Mouse (Mus musculus): ENCODE data around the gene Slc44a2. TPM values are rescaled to one million over a fixed set of nuclear protein-coding genes. Genes with fewer than 3 reads are reported as not detected.

Gene Slc44a2
- polyA plus RNA-seq (2015; fragmentation: Nextera tagmentation; extraction: Ambion mirVana): 116 and 130 TPM in 2 replicates

DNA sequence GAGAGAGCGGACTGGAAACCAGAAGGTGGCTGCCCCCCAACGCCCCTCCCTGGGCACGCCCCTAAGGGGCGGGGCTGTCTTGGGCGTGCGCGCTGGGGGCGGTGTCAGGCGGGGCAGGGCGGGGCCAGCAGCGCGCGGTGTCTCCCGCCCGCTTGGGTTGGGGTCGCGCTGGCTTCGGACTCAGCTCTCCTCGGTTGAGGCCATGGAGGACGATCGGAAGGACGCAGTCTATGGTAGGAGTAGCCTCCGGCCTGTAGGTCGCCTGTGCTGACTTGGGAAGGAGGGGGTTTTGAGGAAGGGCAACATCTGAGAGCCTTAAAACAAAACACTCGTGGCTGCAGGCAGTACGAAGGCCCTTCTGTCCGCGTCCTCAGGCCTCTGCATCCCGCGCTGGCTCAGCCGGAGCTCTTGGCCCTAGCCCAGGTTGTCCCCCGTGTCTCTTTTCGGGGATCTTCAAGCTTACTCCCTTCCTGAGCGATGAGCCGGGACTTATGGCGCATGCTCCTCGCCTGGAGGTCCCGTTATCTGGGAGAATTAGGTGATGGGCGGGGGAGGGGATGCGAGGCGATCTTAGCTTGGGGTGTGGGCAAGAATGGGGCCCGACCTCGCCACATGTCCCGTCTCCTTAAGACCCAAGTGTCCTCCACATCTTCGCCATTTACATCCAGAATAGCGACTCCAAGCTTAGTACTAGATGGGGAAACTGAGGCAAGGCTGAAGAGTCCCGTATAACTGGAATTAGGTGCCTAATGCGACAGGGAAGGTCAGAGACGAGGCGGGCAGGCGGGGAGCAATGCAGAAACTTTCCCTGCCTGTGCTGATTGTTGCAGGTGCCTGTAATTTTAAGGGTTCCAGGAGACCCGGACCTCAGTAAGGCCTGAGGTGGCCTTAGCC, at the start of gene Slc44a2:
Gene Slc44a2, plus strand, starts transcription at position 80 of the 894 bp plus-strand sequence.
- Histone ChIP-seq H3K4me1 (ENCODE audit: control insufficient read depth, insufficient read depth, low read length) (peaks cover 18% of the 10 kb centered on the region), H3K27me3 (ENCODE audit: control insufficient read depth, insufficient read depth, low read length) (no peaks in the 10 kb centered on the region), H3K4me2 (ENCODE audit: low read depth, low read length) (peak within 1 kb of the TSS; percentile 88), H3K36me3 (ENCODE audit: control insufficient read depth, insufficient read depth, low read length) (peaks cover 4% of the 10 kb centered on the region; the same call in 1 of the 2 replicates), H3K4me3 (replicated peaks; ENCODE audit: low read length) (peak within 1 kb of the TSS; percentile 82), H3K27ac (ENCODE audit: low read length) (peak within 1 kb of the TSS; percentile 49), H3K9me3 (replicated peaks; ENCODE audit: control insufficient read depth, low read length) (0 out of 2 replicates have a peak, but pooled peaks cover 5% of the 10 kb centered on the region), H3K9ac (ENCODE audit: low read length) (peak within 1 kb of the TSS; percentile 79)
- ATAC-seq (ENCODE audit: insufficient read depth, low FRiP score): peak; percentile 95
- 2% methylated on average over 52 of the region's 52 CpGs for WGBS

DNA sequence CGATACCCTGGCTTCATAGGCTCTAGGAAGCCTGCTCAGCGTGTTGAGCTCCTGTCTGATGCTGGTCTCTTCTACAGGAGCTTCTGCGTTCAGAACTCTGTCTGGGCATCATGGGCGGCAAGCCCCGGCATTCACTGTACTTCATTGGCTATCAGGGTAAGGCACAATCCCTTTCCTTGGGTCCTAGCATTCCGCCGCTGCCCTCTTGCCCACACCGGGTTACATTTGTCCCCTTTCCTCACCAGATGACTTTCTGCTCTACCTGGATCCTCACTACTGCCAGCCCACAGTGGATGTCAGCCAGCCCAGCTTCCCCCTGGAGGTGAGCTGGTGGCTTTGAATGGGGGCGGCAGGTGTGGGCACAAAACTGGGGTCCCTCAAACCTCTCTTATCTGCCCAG, 48.1 kb upstream of the Slc44a2 start:
- Histone ChIP-seq H3K9me3 (replicated peaks; ENCODE audit: control insufficient read depth, low read length) (no peaks in the 10 kb centered on the region), H3K4me1 (ENCODE audit: control insufficient read depth, insufficient read depth, low read length) (no peaks in the 10 kb centered on the region), H3K9ac (ENCODE audit: low read length) (no peak overlapping the region), H3K36me3 (ENCODE audit: control insufficient read depth, insufficient read depth, low read length) (peaks cover 46% of the 10 kb centered on the region), H3K4me3 (replicated peaks; ENCODE audit: low read length) (no peak overlapping the region), H3K27ac (ENCODE audit: low read length) (no peak overlapping the region), H3K4me2 (ENCODE audit: low read depth, low read length) (no peak overlapping the region), H3K27me3 (ENCODE audit: control insufficient read depth, insufficient read depth, low read length) (no peaks in the 10 kb centered on the region)
- 91% methylated on average over 9 of the region's 9 CpGs for WGBS
- ATAC-seq (ENCODE audit: insufficient read depth, low FRiP score): no peak

DNA sequence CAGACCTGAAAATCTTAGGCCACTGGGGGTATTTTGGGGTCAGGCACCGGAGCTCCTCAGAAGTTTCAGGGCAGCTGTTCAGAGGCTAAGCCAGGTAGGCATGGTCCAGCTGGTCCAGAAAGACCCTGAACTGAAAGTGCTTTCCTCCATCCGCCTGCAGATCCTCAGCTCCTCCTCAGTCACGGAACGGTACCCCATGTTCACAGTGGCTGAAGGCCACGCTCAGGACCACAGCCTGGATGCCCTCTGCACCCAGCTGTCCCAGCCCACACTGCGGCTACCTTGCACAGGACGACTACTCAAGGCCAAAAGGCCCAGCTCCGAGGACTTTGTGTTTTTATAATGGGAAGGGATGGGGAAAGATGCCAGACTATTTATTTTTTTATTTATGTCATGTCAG, 47.4 kb upstream of the Slc44a2 start:
- H3K27me3 ChIP-seq (ENCODE audit: control insufficient read depth, insufficient read depth, low read length): no peaks in the 10 kb centered on the region
- no peak overlapping the region for H3K9ac ChIP-seq (ENCODE audit: low read length)
- H3K4me1 ChIP-seq (ENCODE audit: control insufficient read depth, insufficient read depth, low read length): no peaks in the 10 kb centered on the region
- H3K36me3 ChIP-seq (ENCODE audit: control insufficient read depth, insufficient read depth, low read length): peaks cover 53% of the 10 kb centered on the region
- 80% methylated on average over 8 of the region's 8 CpGs for WGBS
- no peak overlapping the region for H3K4me2 ChIP-seq (ENCODE audit: low read depth, low read length)
- no peak overlapping the region for H3K27ac ChIP-seq (ENCODE audit: low read length)
- H3K4me3 ChIP-seq (replicated peaks; ENCODE audit: low read length): no peak overlapping the region
- ATAC-seq (ENCODE audit: insufficient read depth, low FRiP score): no peak
- H3K9me3 ChIP-seq (replicated peaks; ENCODE audit: control insufficient read depth, low read length): no peaks in the 10 kb centered on the region

GRCm38 (mm10) chr9:21273520-21274228, 46.8 kb upstream of the Slc44a2 start:
- no peaks in the 10 kb centered on the region for H3K4me1 ChIP-seq (ENCODE audit: control insufficient read depth, insufficient read depth, low read length)

GRCm38 (mm10) chr9:21274336-21274735, 46.2 kb upstream of the Slc44a2 start:
- H3K4me3 ChIP-seq (replicated peaks; ENCODE audit: low read length): no peak overlapping the region
- H3K4me1 ChIP-seq (ENCODE audit: control insufficient read depth, insufficient read depth, low read length): no peaks in the 10 kb centered on the region
- no peak for ATAC-seq (ENCODE audit: insufficient read depth, low FRiP score)
- no peak overlapping the region for H3K9ac ChIP-seq (ENCODE audit: low read length)
- H3K9me3 ChIP-seq (replicated peaks; ENCODE audit: control insufficient read depth, low read length): no peaks in the 10 kb centered on the region
- H3K27ac ChIP-seq (ENCODE audit: low read length): no peak overlapping the region
- no peak overlapping the region for H3K4me2 ChIP-seq (ENCODE audit: low read depth, low read length)
- no peaks in the 10 kb centered on the region for H3K27me3 ChIP-seq (ENCODE audit: control insufficient read depth, insufficient read depth, low read length)
- peaks cover 49% of the 10 kb centered on the region for H3K36me3 ChIP-seq (ENCODE audit: control insufficient read depth, insufficient read depth, low read length)
- 90% methylated on average over 3 of the region's 3 CpGs for WGBS

More at GRCm38 (mm10) chr9:21273520-21274228, 46.8 kb upstream of the Slc44a2 start:
- Histone ChIP-seq H3K4me3 (replicated peaks; ENCODE audit: low read length) (no peak overlapping the region), H3K36me3 (ENCODE audit: control insufficient read depth, insufficient read depth, low read length) (peaks cover 54% of the 10 kb centered on the region), H3K9me3 (replicated peaks; ENCODE audit: control insufficient read depth, low read length) (no peaks in the 10 kb centered on the region), H3K9ac (ENCODE audit: low read length) (no peak overlapping the region), H3K4me2 (ENCODE audit: low read depth, low read length) (no peak overlapping the region), H3K27ac (ENCODE audit: low read length) (no peak overlapping the region), H3K27me3 (ENCODE audit: control insufficient read depth, insufficient read depth, low read length) (no peaks in the 10 kb centered on the region)
- WGBS: 80% methylated on average over 7 of the region's 7 CpGs
- no peak for ATAC-seq (ENCODE audit: insufficient read depth, low FRiP score)

DNA sequence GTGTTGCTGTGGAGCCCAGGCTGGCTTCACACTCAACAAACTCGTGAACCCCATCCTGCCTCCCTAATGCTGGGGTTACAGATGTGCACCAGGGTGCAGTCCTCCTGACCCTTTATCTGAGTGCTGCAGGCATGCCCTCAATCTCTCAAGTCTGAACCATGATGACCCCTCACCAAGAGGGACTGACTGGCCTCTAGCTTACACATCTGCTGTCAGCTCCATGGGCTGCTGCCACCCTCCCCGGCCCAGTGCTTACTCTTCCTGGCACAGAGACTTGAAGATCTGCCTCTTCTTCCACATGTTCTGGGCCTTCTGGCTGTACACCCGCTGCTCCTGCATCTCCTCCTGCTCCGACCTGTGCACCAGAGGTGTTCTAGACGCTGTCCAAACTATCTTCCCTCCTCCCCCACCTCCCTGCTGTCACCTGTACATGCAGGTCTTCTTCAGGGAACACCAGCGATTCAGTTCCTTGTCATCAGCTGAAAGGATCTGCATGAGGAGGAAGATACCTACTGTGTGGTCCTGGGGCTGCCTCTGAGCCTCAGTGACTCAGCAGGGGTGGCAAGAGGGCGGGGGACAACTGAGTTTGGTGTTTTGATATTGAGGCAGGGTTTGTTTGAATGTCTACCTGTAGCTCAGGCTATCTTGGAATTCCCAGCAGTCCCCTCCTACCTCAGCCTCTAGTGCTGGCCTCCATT, 45.3 kb upstream of the Slc44a2 start:
- Histone ChIP-seq H3K4me2 (ENCODE audit: low read depth, low read length) (no peak overlapping the region), H3K36me3 (ENCODE audit: control insufficient read depth, insufficient read depth, low read length) (peaks cover 49% of the 10 kb centered on the region), H3K9me3 (replicated peaks; ENCODE audit: control insufficient read depth, low read length) (no peaks in the 10 kb centered on the region), H3K27ac (ENCODE audit: low read length) (no peak overlapping the region), H3K9ac (ENCODE audit: low read length) (no peak overlapping the region), H3K4me3 (replicated peaks; ENCODE audit: low read length) (no peak overlapping the region), H3K4me1 (ENCODE audit: control insufficient read depth, insufficient read depth, low read length) (no peaks in the 10 kb centered on the region), H3K27me3 (ENCODE audit: control insufficient read depth, insufficient read depth, low read length) (no peaks in the 10 kb centered on the region)
- 79% methylated on average over 7 of the region's 7 CpGs for WGBS
- ATAC-seq (ENCODE audit: insufficient read depth, low FRiP score): no peak

DNA sequence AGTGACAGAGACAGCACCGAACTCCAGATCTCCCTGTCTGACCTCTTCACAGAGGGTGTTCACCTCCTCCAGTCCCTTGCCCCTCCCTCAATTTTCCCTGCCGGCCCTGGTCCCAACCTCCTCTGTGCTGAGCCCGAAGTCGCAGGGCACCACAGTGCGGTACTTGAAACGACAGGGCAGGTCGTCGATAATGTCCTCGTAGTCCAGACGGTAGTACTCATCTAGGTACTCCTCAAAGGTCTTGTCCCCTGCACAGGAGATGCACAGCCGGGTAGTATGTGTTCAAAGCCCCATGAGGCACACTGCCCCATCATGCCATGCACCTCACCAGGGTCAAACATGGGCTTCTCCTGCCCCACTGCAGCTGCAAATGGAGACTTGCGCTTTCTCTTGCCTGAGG, 44.8 kb upstream of the Slc44a2 start:
- H3K9ac ChIP-seq (ENCODE audit: low read length): no peak overlapping the region
- no peak for ATAC-seq (ENCODE audit: insufficient read depth, low FRiP score)
- no peak overlapping the region for H3K4me2 ChIP-seq (ENCODE audit: low read depth, low read length)
- no peaks in the 10 kb centered on the region for H3K27me3 ChIP-seq (ENCODE audit: control insufficient read depth, insufficient read depth, low read length)
- H3K4me1 ChIP-seq (ENCODE audit: control insufficient read depth, insufficient read depth, low read length): no peaks in the 10 kb centered on the region
- no peak overlapping the region for H3K4me3 ChIP-seq (replicated peaks; ENCODE audit: low read length)
- H3K36me3 ChIP-seq (ENCODE audit: control insufficient read depth, insufficient read depth, low read length): peaks cover 46% of the 10 kb centered on the region
- H3K27ac ChIP-seq (ENCODE audit: low read length): no peak overlapping the region
- WGBS: 86% methylated on average over 12 of the region's 12 CpGs
- no peaks in the 10 kb centered on the region for H3K9me3 ChIP-seq (replicated peaks; ENCODE audit: control insufficient read depth, low read length)

DNA sequence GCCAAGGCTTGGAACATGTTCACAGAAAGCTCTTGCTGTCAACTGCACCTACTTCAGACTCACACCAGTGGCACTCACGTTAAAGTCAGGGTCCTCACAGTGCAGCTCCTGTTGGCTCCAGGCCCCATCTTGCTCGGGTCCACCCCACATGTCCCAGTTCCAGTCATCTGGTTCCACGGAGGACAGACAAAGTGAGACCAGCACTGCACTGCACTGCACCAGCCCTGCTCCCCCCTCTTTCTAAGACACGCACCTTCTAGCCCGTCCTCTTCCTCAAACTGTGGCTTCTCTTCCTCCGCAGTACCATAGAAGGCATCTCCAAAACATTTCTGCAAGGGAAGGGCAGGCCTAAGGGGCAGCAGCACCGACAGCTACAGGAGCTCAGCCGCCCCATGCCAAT, 44.2 kb upstream of the Slc44a2 start:
- Histone ChIP-seq H3K4me1 (ENCODE audit: control insufficient read depth, insufficient read depth, low read length) (no peaks in the 10 kb centered on the region), H3K9me3 (replicated peaks; ENCODE audit: control insufficient read depth, low read length) (no peaks in the 10 kb centered on the region), H3K36me3 (ENCODE audit: control insufficient read depth, insufficient read depth, low read length) (peaks cover 47% of the 10 kb centered on the region), H3K9ac (ENCODE audit: low read length) (no peak overlapping the region), H3K4me2 (ENCODE audit: low read depth, low read length) (no peak overlapping the region), H3K4me3 (replicated peaks; ENCODE audit: low read length) (no peak overlapping the region), H3K27me3 (ENCODE audit: control insufficient read depth, insufficient read depth, low read length) (no peaks in the 10 kb centered on the region), H3K27ac (ENCODE audit: low read length) (no peak overlapping the region)
- WGBS: 91% methylated on average over 8 of the region's 8 CpGs
- ATAC-seq (ENCODE audit: insufficient read depth, low FRiP score): no peak; the same call in 1 of the 2 replicates

Measured in stomach, embryonic 16.5 days (tissue).